ENCODE assay signal across 8 mouse cellular contexts in the genomic region with DNA sequence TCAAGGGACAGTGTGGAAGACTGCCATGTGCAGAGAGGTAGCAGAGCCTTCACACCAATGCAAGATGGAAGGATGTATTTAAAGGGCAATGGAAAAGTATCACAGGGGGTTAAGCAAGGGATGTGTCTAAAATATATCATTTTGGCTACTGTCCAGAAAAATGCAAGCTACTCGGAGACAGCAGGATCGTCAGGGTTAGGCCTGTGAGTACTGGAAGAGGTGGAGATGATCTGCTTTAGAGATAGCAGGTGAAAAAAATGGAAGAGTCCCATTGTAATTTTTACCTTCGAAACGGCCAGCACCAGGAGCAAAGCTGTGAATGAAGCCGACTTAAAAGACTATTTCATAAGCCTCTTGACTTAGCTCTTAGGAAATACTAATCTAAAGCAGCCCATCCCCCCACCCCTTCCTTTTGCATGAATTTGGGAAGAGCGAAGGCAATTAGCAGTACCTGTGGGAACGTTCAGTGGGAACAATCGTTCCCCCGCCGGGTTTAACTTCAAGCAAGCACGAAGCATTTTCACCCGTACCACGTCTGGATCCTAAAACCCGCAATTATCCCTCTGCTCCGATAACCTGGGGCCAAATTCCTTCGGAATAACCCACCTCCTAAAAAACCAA. TPM values are rescaled to one million over a fixed set of nuclear protein-coding genes. Genes with fewer than 3 reads are reported as not detected.
DNase-seq lines count a peak whose midpoint lies in the region; ATAC-seq and TF ChIP-seq lines count a peak whose summit lies in the region.

No protein-coding gene starts in this region.

- no peaks in the 10 kb centered on the region for H3K27me3 ChIP-seq in kidney, postnatal 0 days (ENCODE audit: insufficient read depth, low read length)
- no peaks in the 10 kb centered on the region for H3K27me3 ChIP-seq in forebrain, embryonic 16.5 days (replicated peaks; ENCODE audit: control insufficient read depth, insufficient read depth, low read length)
- no peaks in the 10 kb centered on the region for H3K27me3 ChIP-seq in liver, postnatal 0 days (ENCODE audit: insufficient read depth, low read length)

- H3K9me3 ChIP-seq in kidney, postnatal 0 days (replicated peaks; ENCODE audit: low read length), result no peaks in the 10 kb centered on the region
- no peaks in the 10 kb centered on the region for H3K9me3 ChIP-seq in forebrain, embryonic 16.5 days (ENCODE audit: control insufficient read depth, low read length)
- H3K9me3 ChIP-seq in liver, postnatal 0 days (ENCODE audit: low read length), result no peaks in the 10 kb centered on the region

- no peak for TF ChIP-seq EP300 in liver, postnatal 0 days (IDR thresholded peaks at IDR 0.05; ENCODE audit: low read depth)

- H3K9ac ChIP-seq in kidney, postnatal 0 days (ENCODE audit: low read depth, low read length), result peak overlapping the region; percentile 98
- H3K9ac ChIP-seq in forebrain, embryonic 16.5 days (replicated peaks; ENCODE audit: low read depth, low read length), result peak overlapping the region; percentile 71
- H3K9ac ChIP-seq in liver, postnatal 0 days (replicated peaks), result peak overlapping the region; percentile 86

- H3K27ac ChIP-seq in kidney, postnatal 0 days, result peak overlapping the region; percentile 100
- H3K27ac ChIP-seq in bone marrow, adult 2 months (ENCODE audit: control insufficient read depth, insufficient read depth, low read depth, low read length, poor library complexity), result peak overlapping the region; percentile 100
- H3K27ac ChIP-seq in forebrain, embryonic 16.5 days (ENCODE audit: low read length), result peak overlapping the region; percentile 99
- H3K27ac ChIP-seq in liver, postnatal 0 days (ENCODE audit: low read depth), result peak overlapping the region; percentile 99

- H3K36me3 ChIP-seq in kidney, postnatal 0 days (ENCODE audit: insufficient read depth, low read length), result no peaks in the 10 kb centered on the region
- no peaks in the 10 kb centered on the region for H3K36me3 ChIP-seq in forebrain, embryonic 16.5 days (ENCODE audit: control insufficient read depth, insufficient read depth)
- H3K36me3 ChIP-seq in liver, postnatal 0 days (replicated peaks; ENCODE audit: insufficient read depth, low read length), result 0 out of 2 replicates have a peak, but pooled peaks cover 2% of the 10 kb centered on the region

- peak overlapping the region; percentile 91 for H3K4me3 ChIP-seq in kidney, postnatal 0 days (replicated peaks; ENCODE audit: low read depth, low read length)
- H3K4me3 ChIP-seq in bone marrow, adult 2 months (replicated peaks; ENCODE audit: control insufficient read depth, low read depth, low read length), result peak overlapping the region; percentile 83
- peak overlapping the region; percentile 77 for H3K4me3 ChIP-seq in forebrain, embryonic 16.5 days (replicated peaks; ENCODE audit: low read length)
- H3K4me3 ChIP-seq in liver, postnatal 0 days (ENCODE audit: low read depth, low read length), result peak overlapping the region; percentile 88

- TF ChIP-seq POLR2A in bone marrow, adult 2 months (IDR thresholded peaks at IDR 0.05; ENCODE audit: borderline replicate concordance, control insufficient read depth, low read depth, low read length), result no peak

- 1% methylated on average over 16 of the region's 16 CpGs for WGBS in kidney, postnatal 0 days
- WGBS in bone marrow, adult 2 months, result under 1% methylated on average over 16 of the region's 16 CpGs
- 1% methylated on average over 16 of the region's 16 CpGs for WGBS in forebrain, embryonic 16.5 days
- under 1% methylated on average over 16 of the region's 16 CpGs for WGBS in liver, postnatal 0 days (ENCODE audit: insufficient replicate concordance)

- no peak for ATAC-seq in kidney, postnatal 0 days (replicated peaks; ENCODE audit: low FRiP score, low read depth)
- ATAC-seq in forebrain, embryonic 16.5 days, result no peak
- ATAC-seq in liver, postnatal 0 days, result no peak
- ATAC-seq in CD4-positive, CD25-positive, alpha-beta regulatory T cell, adult 4 months, result no peak

- no peaks in the 10 kb centered on the region; the same call in 1 of the 2 replicates for H3K4me1 ChIP-seq in kidney, postnatal 0 days (replicated peaks; ENCODE audit: insufficient read depth, low read length)
- H3K4me1 ChIP-seq in bone marrow, adult 2 months (ENCODE audit: control insufficient read depth, insufficient read depth, low read length), result peaks cover 1% of the 10 kb centered on the region; the same call in 1 of the 2 replicates
- H3K4me1 ChIP-seq in forebrain, embryonic 16.5 days (replicated peaks; ENCODE audit: control insufficient read depth, insufficient read depth, low read length), result peaks cover 24% of the 10 kb centered on the region
- peaks cover 7% of the 10 kb centered on the region; the same call in 1 of the 2 replicates for H3K4me1 ChIP-seq in liver, postnatal 0 days (ENCODE audit: insufficient read depth)

- no peak for TF ChIP-seq CTCF in kidney, postnatal 0 days (IDR thresholded peaks at IDR 0.05; ENCODE audit: low read depth)
- TF ChIP-seq CTCF in bone marrow, adult 2 months (IDR thresholded peaks at IDR 0.05; ENCODE audit: control insufficient read depth, insufficient read depth, low read length), result no peak
- no peak for TF ChIP-seq CTCF in liver, postnatal 0 days (IDR thresholded peaks at IDR 0.05; ENCODE audit: low read depth)

- DNase-seq in kidney, postnatal 0 days (ENCODE audit: low spot score), result no peak
- DNase-seq in kidney, postnatal 36 days, result no peak
- no peak for DNase-seq in liver, postnatal 0 days
- DNase-seq in layer of hippocampus, adult 18-20 months (ENCODE audit: low spot score in 2 of 2), result no peak
- DNase-seq in thymus, postnatal 10 days (ENCODE audit: low spot score in 2 of 2), result no peak

- H3K4me2 ChIP-seq in kidney, postnatal 0 days (ENCODE audit: low read length), result peak overlapping the region; percentile 78
- peak overlapping the region; percentile 67 for H3K4me2 ChIP-seq in forebrain, embryonic 16.5 days (ENCODE audit: low read length)
- peak overlapping the region; percentile 87 for H3K4me2 ChIP-seq in liver, postnatal 0 days (ENCODE audit: low read depth, low read length)

RNA-seq across cellular contexts. Expression of gene Scaf8, which starts 0.9 kb away (rescaled TPM):
- 15.9 and 16.1 TPM in 2 replicates for polyA plus RNA-seq in kidney, postnatal 0 days (2015; fragmentation: Nextera tagmentation; extraction: Ambion mirVana)
- polyA plus RNA-seq in bone marrow, adult 2 months (2011; ENCODE audit: insufficient read depth, insufficient read length, low replicate concordance, missing spikeins), result 9.1 and 15.8 TPM in 2 replicates
- 17.0 and 19.2 TPM in 2 replicates for polyA plus RNA-seq in forebrain, embryonic 16.5 days (2015; fragmentation: Nextera tagmentation; extraction: Ambion mirVana)
- polyA plus RNA-seq in liver, postnatal 0 days (2015; fragmentation: Nextera tagmentation; extraction: Ambion mirVana), result 4.2 and 4.5 TPM in 2 replicates
- polyA plus RNA-seq in CD4-positive, CD25-positive, alpha-beta regulatory T cell, adult 4 months (2017; shearing (Covaris generic)), result 10 to 100 TPM; 23.4 to 25.5 TPM
- 10 to 100 TPM; 54.6 to 61.2 TPM for total RNA-seq in layer of hippocampus, adult 18-20 months (2021)
